Mouse (Mus musculus) testis, adult 2 months (tissue): ENCODE measurements around the gene Kcnc4.

Experiments
- CTCF ChIP-seq: fragments of 200-500 bp; IDR thresholded peaks from 2 replicates; pipeline ENCODE4 v1.5.1; 2012; ENCODE audit warnings: low read depth, mild to moderate bottlenecking, inconsistent platforms, low read length, moderate library complexity; ENCODE audit not compliant: control insufficient read depth, insufficient read depth, insufficient replicate concordance
- POLR2A ChIP-seq: fragments of 200-500 bp; IDR thresholded peaks from 2 replicates; pipeline ENCODE4 v1.6.1; 2012; ENCODE audit warnings: low read depth, mild to moderate bottlenecking, inconsistent platforms, low read length, moderate library complexity; ENCODE audit not compliant: control insufficient read depth

GRCm38 (mm10) chr3:107458104-107458503, 1.2 kb downstream of the Kcnc4 start:
- no peak for TF ChIP-seq CTCF
- TF ChIP-seq POLR2A = no peak
